Mouse (Mus musculus) bone marrow macrophage, adult 2 months (primary cell): ENCODE results near the gene Il1b.

Experiments
- CTCF ChIP-seq: IDR thresholded peaks from 2 replicates; pipeline ENCODE4 v1.5.1; 2012; ENCODE audit warnings: low read depth, mild to moderate bottlenecking, low read length, moderate library complexity
- POLR2A ChIP-seq: IDR thresholded peaks from 2 replicates; pipeline ENCODE4 v1.6.1; 2012; ENCODE audit warnings: mild to moderate bottlenecking, low read depth, low read length, borderline replicate concordance

DNA sequence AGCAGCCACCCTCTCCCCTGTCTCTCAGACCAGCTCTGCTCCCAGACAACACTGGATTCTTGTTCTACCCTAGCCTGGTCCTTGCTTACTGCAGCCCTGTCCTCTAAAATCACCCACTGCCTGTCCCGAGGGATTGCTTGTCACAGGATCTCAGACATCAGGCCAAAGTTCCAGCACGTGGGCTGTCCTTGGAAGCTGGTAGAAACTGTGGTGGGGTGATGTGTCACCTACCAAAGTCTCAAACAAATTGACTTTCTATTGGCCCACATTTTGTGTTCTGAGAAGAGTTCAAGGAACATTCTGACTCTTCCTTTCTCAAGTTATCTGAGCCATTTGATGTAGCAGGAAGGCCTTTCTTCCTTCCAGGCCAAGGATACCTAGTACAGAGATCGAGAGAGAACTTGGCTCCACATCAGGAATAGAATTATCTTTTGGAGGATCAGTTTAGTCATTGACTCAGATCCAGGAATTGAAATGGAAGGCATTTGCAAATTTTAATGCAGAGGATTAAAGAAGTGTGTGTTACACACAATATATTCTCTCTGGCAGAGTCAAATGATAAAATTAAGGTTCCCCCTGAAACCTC lies 9.9 kb downstream of the Il1b start:
- no peak for TF ChIP-seq CTCF
- TF ChIP-seq POLR2A = no peak
